Mouse (Mus musculus) intestine, postnatal 0 days (tissue): ENCODE measurements at regions not wholly inside any gene's neighbourhood (a gene's known extent, or its start where the extent isn't known, plus 50 kb on each side); places are given as distances from the start of the nearest gene placed in this dataset.
A peak's percentile ranks its signal among the peaks of the same experiment; 100 is the strongest.

Experiments
- ATAC-seq: fragments of 200-750 bp; cut with Nextera tagmentation; 2 replicates; pipeline ENCODE4 v1.8.0; 2017; ENCODE audit warnings: mild to moderate bottlenecking, moderate TSS enrichment, moderate library complexity
- H3K27ac ChIP-seq: fragments of 300-500 bp; sonication (generic); 2 replicates; pipeline ENCODE4 v1.5.1; 2014; ENCODE audit warnings: mild to moderate bottlenecking, low read depth, low read length, moderate library complexity
- H3K27me3 ChIP-seq: fragments of 300-500 bp; sonication (generic); replicated peaks from 2 replicates; pipeline ENCODE4 v1.6.1; 2014; ENCODE audit warnings: low read length, mixed read lengths; ENCODE audit not compliant: control insufficient read depth, insufficient read depth
- H3K36me3 ChIP-seq: fragments of 300-500 bp; sonication (generic); 2 replicates; pipeline ENCODE4 v1.6.1; 2014; ENCODE audit warnings: mild to moderate bottlenecking, moderate library complexity; ENCODE audit not compliant: control insufficient read depth, insufficient read depth
- H3K4me1 ChIP-seq: fragments of 300-500 bp; sonication (generic); replicated peaks from 2 replicates; pipeline ENCODE4 v1.6.1; 2014; ENCODE audit warnings: antibody characterized with exemption, low read length, mixed read lengths; ENCODE audit not compliant: control insufficient read depth, insufficient read depth
- H3K4me2 ChIP-seq: fragments of 300-500 bp; sonication (generic); replicated peaks from 2 replicates; pipeline ENCODE4 v1.6.1; 2014; ENCODE audit warnings: low read depth, mild to moderate bottlenecking, moderate library complexity
- H3K4me3 ChIP-seq: fragments of 300-500 bp; sonication (generic); 2 replicates; pipeline ENCODE4 v1.5.1; 2014; ENCODE audit warnings: low read depth, low read length
- H3K9ac ChIP-seq: fragments of 300-500 bp; sonication (generic); 2 replicates; pipeline ENCODE4 v1.6.1; 2014; ENCODE audit warnings: mild to moderate bottlenecking, low read depth, low read length
- H3K9me3 ChIP-seq: fragments of 300-500 bp; sonication (generic); 2 replicates; pipeline ENCODE4 v1.6.1; 2016; ENCODE audit warnings: mixed run types; ENCODE audit not compliant: control insufficient read depth
- CTCF ChIP-seq: sonication (generic); IDR thresholded peaks from 2 replicates; pipeline ENCODE4 v1.5.1; 2016; ENCODE audit warnings: low read depth, mild to moderate bottlenecking, control low read depth, antibody characterized with exemption, moderate library complexity
- WGBS: fragments of 180-500 bp; shearing (Covaris S2); extraction: QIAGEN DNeasy Blood & Tissue Kit; methylation state at CpG from one replicate; pipeline ENCODE4 v1.1.7; 2014; 5-methylcytosine and 5-hydroxymethylcytosine counted together

- no peak for ATAC-seq
- H3K4me2 ChIP-seq: no peak overlapping the region
- no peak for TF ChIP-seq CTCF
These were observed 158.8 kb upstream of the Trim24 start for GRCm38 (mm10) chr6:37711766-37712165.

GRCm38 (mm10) chr6:37713411-37713810 is 157.2 kb upstream of the Trim24 start:
- Histone ChIP-seq H3K4me1 (no peaks in the 10 kb centered on the region), H3K4me2 (no peak overlapping the region), H3K9me3 (no peaks in the 10 kb centered on the region), H3K9ac (no peak overlapping the region), H3K27ac (no peak overlapping the region), H3K27me3 (no peaks in the 10 kb centered on the region), H3K4me3 (no peak overlapping the region), H3K36me3 (no peaks in the 10 kb centered on the region)
- WGBS: 83% methylated on average over 4 of the region's 4 CpGs
- TF ChIP-seq CTCF: no peak
- ATAC-seq: no peak

More at GRCm38 (mm10) chr6:37711766-37712165, 158.8 kb upstream of the Trim24 start:
- Histone ChIP-seq H3K27ac (no peak overlapping the region), H3K9ac (no peak overlapping the region), H3K36me3 (no peaks in the 10 kb centered on the region), H3K9me3 (no peaks in the 10 kb centered on the region), H3K4me3 (no peak overlapping the region), H3K27me3 (no peaks in the 10 kb centered on the region), H3K4me1 (no peaks in the 10 kb centered on the region)
- WGBS: 94% methylated on average over 1 of the region's 1 CpGs

- H3K36me3 ChIP-seq: no peaks in the 10 kb centered on the region
- no peak overlapping the region for H3K4me3 ChIP-seq
- no peak overlapping the region for H3K4me2 ChIP-seq
- no peaks in the 10 kb centered on the region for H3K4me1 ChIP-seq
- no peaks in the 10 kb centered on the region for H3K27me3 ChIP-seq
- H3K9ac ChIP-seq: no peak overlapping the region
- 0 out of 2 replicates have a peak, but pooled peaks cover under 1% of the 10 kb centered on the region for H3K9me3 ChIP-seq
- 34% methylated on average over 6 of the region's 6 CpGs for WGBS
- no peak for TF ChIP-seq CTCF
- no peak for ATAC-seq
- H3K27ac ChIP-seq: no peak overlapping the region
These were observed 156.2 kb upstream of the Trim24 start for GRCm38 (mm10) chr6:37714223-37714928.

GRCm38 (mm10) chr6:37721736-37722135 is 148.9 kb upstream of the Trim24 start:
- no peak for TF ChIP-seq CTCF
- H3K4me3 ChIP-seq: no peak overlapping the region
- H3K9ac ChIP-seq: no peak overlapping the region
- H3K27me3 ChIP-seq: no peaks in the 10 kb centered on the region
- no peak overlapping the region for H3K4me2 ChIP-seq
- H3K4me1 ChIP-seq: no peaks in the 10 kb centered on the region
- 56% methylated on average over 1 of the region's 1 CpGs for WGBS
- no peaks in the 10 kb centered on the region for H3K36me3 ChIP-seq
- no peak for ATAC-seq
- 0 out of 2 replicates have a peak, but pooled peaks cover 4% of the 10 kb centered on the region for H3K9me3 ChIP-seq
- no peak overlapping the region for H3K27ac ChIP-seq

- Histone ChIP-seq H3K27ac (0 out of 2 replicates have a peak overlapping the region, but pooled peaks have one; percentile 15), H3K36me3 (no peaks in the 10 kb centered on the region), H3K9me3 (0 out of 2 replicates have a peak, but pooled peaks cover 4% of the 10 kb centered on the region), H3K4me3 (no peak overlapping the region), H3K9ac (no peak overlapping the region), H3K27me3 (no peaks in the 10 kb centered on the region), H3K4me2 (no peak overlapping the region), H3K4me1 (no peaks in the 10 kb centered on the region)
- 20% methylated on average over 4 of the region's 4 CpGs for WGBS
- no peak for TF ChIP-seq CTCF
- peak; percentile 59 for ATAC-seq
These were observed 147.3 kb upstream of the Trim24 start for GRCm38 (mm10) chr6:37723337-37723736.

- no peak overlapping the region for H3K4me3 ChIP-seq
- no peak overlapping the region for H3K9ac ChIP-seq
- TF ChIP-seq CTCF: no peak
- no peaks in the 10 kb centered on the region for H3K27me3 ChIP-seq
- peak; percentile 52 for ATAC-seq
- WGBS: 90% methylated on average over 5 of the region's 5 CpGs
- no peaks in the 10 kb centered on the region for H3K4me1 ChIP-seq
- no peaks in the 10 kb centered on the region for H3K36me3 ChIP-seq
- H3K9me3 ChIP-seq: 0 out of 2 replicates have a peak, but pooled peaks cover 4% of the 10 kb centered on the region
- H3K27ac ChIP-seq: no peak overlapping the region
- H3K4me2 ChIP-seq: no peak overlapping the region
These were observed 146.4 kb upstream of the Trim24 start for GRCm38 (mm10) chr6:37724240-37724639.
